Mouse (Mus musculus) embryonic facial prominence, embryonic 14.5 days (tissue): Measurements from ENCODE around the gene Cntn4. TPM values are rescaled to one million over a fixed set of nuclear protein-coding genes. Genes with fewer than 3 reads are reported as not detected.

Experiments
- ATAC-seq: fragments of 200-750 bp; cut with Nextera tagmentation; 2 replicates; pipeline ENCODE4 v1.8.0; 2017; ENCODE audit warnings: low read depth, moderate number of reproducible peaks, moderate TSS enrichment
- DNase-seq: peaks from one replicate; pipeline ENCODE4 v3.0.0-alpha.2; 2015; ENCODE audit warnings: low spot score
- H3K27ac ChIP-seq: fragments of 300-500 bp; sonication (generic); replicated peaks from 2 replicates; pipeline ENCODE4 v1.5.1; 2014; ENCODE audit warnings: low read depth, mild to moderate bottlenecking, low read length, moderate library complexity
- H3K27me3 ChIP-seq: fragments of 300-500 bp; sonication (generic); replicated peaks from 2 replicates; pipeline ENCODE4 v1.6.1; 2014; ENCODE audit warnings: low read length; ENCODE audit not compliant: control insufficient read depth, insufficient read depth
- H3K36me3 ChIP-seq: fragments of 300-500 bp; sonication (generic); 2 replicates; pipeline ENCODE4 v1.6.1; 2014; ENCODE audit warnings: low read length, mixed read lengths; ENCODE audit not compliant: control insufficient read depth, insufficient read depth
- H3K4me1 ChIP-seq: fragments of 300-500 bp; sonication (generic); 2 replicates; pipeline ENCODE4 v1.6.1; 2014; ENCODE audit warnings: antibody characterized with exemption, low read length; ENCODE audit not compliant: control insufficient read depth, insufficient read depth
- H3K4me2 ChIP-seq: fragments of 300-500 bp; sonication (generic); 2 replicates; pipeline ENCODE4 v1.6.1; 2014; ENCODE audit warnings: low read depth, mild to moderate bottlenecking, low read length, moderate library complexity, mixed read lengths
- H3K4me3 ChIP-seq: fragments of 300-500 bp; sonication (generic); 2 replicates; pipeline ENCODE4 v1.5.1; 2014; ENCODE audit warnings: low read depth, mild to moderate bottlenecking, low read length
- H3K9ac ChIP-seq: fragments of 300-500 bp; sonication (generic); 2 replicates; pipeline ENCODE4 v1.6.1; 2014; ENCODE audit warnings: low read depth, mild to moderate bottlenecking, low read length, moderate library complexity, mixed read lengths
- H3K9me3 ChIP-seq: fragments of 300-500 bp; sonication (generic); 2 replicates; pipeline ENCODE4 v1.6.1; 2016; ENCODE audit warnings: low read length; ENCODE audit not compliant: control insufficient read depth
- WGBS: fragments of 180-500 bp; shearing (Covaris S2); extraction: QIAGEN DNeasy Blood & Tissue Kit; methylation state at CpG from one replicate; pipeline ENCODE4 v1.1.7; 2014; 5-methylcytosine and 5-hydroxymethylcytosine counted together
- polyA plus RNA-seq: library from polyadenylated mRNA; unstranded; fragments of >200 nt; fragmentation: Nextera tagmentation; extraction: Ambion mirVana; gene quantifications from 2 replicates; pipeline ENCODE4 v1.2.1, GENCODE M21; 2014

Gene Cntn4
- polyA plus RNA-seq, 1 experiment from 2014 or later: 13.2 TPM

- 73% methylated on average over 4 of the region's 4 CpGs for WGBS
- no peak overlapping the region for H3K4me3 ChIP-seq
- H3K36me3 ChIP-seq: no peaks in the 10 kb centered on the region
- no peaks in the 10 kb centered on the region for H3K9me3 ChIP-seq
- H3K9ac ChIP-seq: no peak overlapping the region
- no peak overlapping the region for H3K27ac ChIP-seq
- H3K27me3 ChIP-seq: no peaks in the 10 kb centered on the region
- no peak for DNase-seq
- H3K4me1 ChIP-seq: no peaks in the 10 kb centered on the region
- H3K4me2 ChIP-seq: no peak overlapping the region
- no peak for ATAC-seq
These were observed 625.0 kb downstream of the Cntn4 start for GRCm38 (mm10) chr6:106302435-106302834.

- no peak for DNase-seq
- ATAC-seq: no peak; the same call in 1 of the 2 replicates
- no peak overlapping the region for H3K4me3 ChIP-seq
- H3K4me2 ChIP-seq: no peak overlapping the region
- no peaks in the 10 kb centered on the region for H3K27me3 ChIP-seq
- H3K9ac ChIP-seq: no peak overlapping the region
- H3K27ac ChIP-seq: no peak overlapping the region
- H3K9me3 ChIP-seq: no peaks in the 10 kb centered on the region
- 45% methylated on average over 1 of the region's 1 CpGs for WGBS
- H3K4me1 ChIP-seq: no peaks in the 10 kb centered on the region
- H3K36me3 ChIP-seq: no peaks in the 10 kb centered on the region
These were observed 651.5 kb downstream of the Cntn4 start for GRCm38 (mm10) chr6:106328987-106329386.

- Histone ChIP-seq H3K9ac (no peak overlapping the region), H3K27me3 (no peaks in the 10 kb centered on the region), H3K4me2 (no peak overlapping the region), H3K9me3 (no peaks in the 10 kb centered on the region), H3K36me3 (no peaks in the 10 kb centered on the region), H3K4me1 (no peaks in the 10 kb centered on the region), H3K27ac (no peak overlapping the region), H3K4me3 (no peak overlapping the region)
- no peak for ATAC-seq
- DNase-seq: no peak
- WGBS: 74% methylated on average over 1 of the region's 1 CpGs
These were observed 652.2 kb downstream of the Cntn4 start for GRCm38 (mm10) chr6:106329636-106330035.

- H3K27me3 ChIP-seq: no peaks in the 10 kb centered on the region
- H3K36me3 ChIP-seq: no peaks in the 10 kb centered on the region
- DNase-seq: no peak
- H3K4me1 ChIP-seq: no peaks in the 10 kb centered on the region
- no peak overlapping the region for H3K4me2 ChIP-seq
- no peak overlapping the region for H3K4me3 ChIP-seq
- H3K9ac ChIP-seq: no peak overlapping the region
- H3K27ac ChIP-seq: no peak overlapping the region
- no peaks in the 10 kb centered on the region for H3K9me3 ChIP-seq
- no peak for ATAC-seq
- 79% methylated on average over 3 of the region's 3 CpGs for WGBS
These were observed 655.0 kb downstream of the Cntn4 start for GRCm38 (mm10) chr6:106332466-106332865.

GRCm38 (mm10) chr6:106332933-106333332 is 655.5 kb downstream of the Cntn4 start:
- ATAC-seq (no peak), DNase-seq (no peak)
- no peaks in the 10 kb centered on the region for H3K36me3 ChIP-seq
- H3K4me3 ChIP-seq: no peak overlapping the region
- no peak overlapping the region for H3K4me2 ChIP-seq
- H3K4me1 ChIP-seq: no peaks in the 10 kb centered on the region
- H3K27me3 ChIP-seq: no peaks in the 10 kb centered on the region
- no peaks in the 10 kb centered on the region for H3K9me3 ChIP-seq
- 60% methylated on average over 1 of the region's 1 CpGs for WGBS
- no peak overlapping the region for H3K27ac ChIP-seq
- H3K9ac ChIP-seq: no peak overlapping the region

- H3K4me3 ChIP-seq: no peak overlapping the region
- H3K36me3 ChIP-seq: no peaks in the 10 kb centered on the region
- no peak overlapping the region for H3K9ac ChIP-seq
- no peaks in the 10 kb centered on the region for H3K27me3 ChIP-seq
- WGBS: 56% methylated on average over 1 of the region's 1 CpGs
- H3K4me2 ChIP-seq: no peak overlapping the region
- ATAC-seq: no peak
- H3K27ac ChIP-seq: no peak overlapping the region
- no peak for DNase-seq
- H3K9me3 ChIP-seq: no peaks in the 10 kb centered on the region
- no peaks in the 10 kb centered on the region for H3K4me1 ChIP-seq
These were observed 657.6 kb downstream of the Cntn4 start for GRCm38 (mm10) chr6:106335066-106335465.

- Histone ChIP-seq H3K36me3 (no peaks in the 10 kb centered on the region), H3K4me3 (no peak overlapping the region), H3K27ac (no peak overlapping the region), H3K9me3 (no peaks in the 10 kb centered on the region), H3K4me2 (no peak overlapping the region), H3K9ac (no peak overlapping the region), H3K4me1 (no peaks in the 10 kb centered on the region), H3K27me3 (no peaks in the 10 kb centered on the region)
- ATAC-seq (no peak), DNase-seq (peak; percentile 17)
- 61% methylated on average over 3 of the region's 3 CpGs for WGBS
These were observed 659.3 kb downstream of the Cntn4 start for GRCm38 (mm10) chr6:106336805-106337204.

- DNase-seq: no peak
- Histone ChIP-seq H3K36me3 (no peaks in the 10 kb centered on the region), H3K27me3 (no peaks in the 10 kb centered on the region), H3K9ac (no peak overlapping the region), H3K4me3 (no peak overlapping the region), H3K9me3 (no peaks in the 10 kb centered on the region), H3K4me2 (no peak overlapping the region), H3K27ac (no peak overlapping the region), H3K4me1 (no peaks in the 10 kb centered on the region)
- no peak for ATAC-seq
These were observed 660.4 kb downstream of the Cntn4 start for GRCm38 (mm10) chr6:106337829-106338228.

- Histone ChIP-seq H3K9ac (no peak overlapping the region), H3K4me1 (no peaks in the 10 kb centered on the region)
- no peak for DNase-seq
These were observed 663.7 kb downstream of the Cntn4 start for GRCm38 (mm10) chr6:106341114-106341513.

More at GRCm38 (mm10) chr6:106341114-106341513, 663.7 kb downstream of the Cntn4 start:
- no peaks in the 10 kb centered on the region for H3K9me3 ChIP-seq
- H3K4me2 ChIP-seq: no peak overlapping the region
- no peak overlapping the region for H3K4me3 ChIP-seq
- H3K27ac ChIP-seq: no peak overlapping the region
- no peaks in the 10 kb centered on the region for H3K27me3 ChIP-seq
- ATAC-seq: no peak
- H3K36me3 ChIP-seq: no peaks in the 10 kb centered on the region
